Mouse (Mus musculus): ENCODE results near the gene Lekr1.

GRCm38 (mm10) chr3:65793561-65793960 lies 127.5 kb downstream of the Lekr1 start:
- TF ChIP-seq CTCF (IDR thresholded peaks at IDR 0.05; ENCODE audit: extremely low read depth, insufficient read length, insufficient replicate concordance, low read depth, low read length) (no peak), POLR2A (IDR thresholded peaks at IDR 0.05; ENCODE audit: low read depth, low read length) (no peak)

All from small intestine, adult 2 months (tissue).